Mouse (Mus musculus) embryonic stem cell, embryonic (primary cell): Measurements from ENCODE around the gene Armc6.
"Not testable (repeated sequence)": the region's sequence is repeated elsewhere in the genome, so short reads cannot be mapped to it uniquely, and the experiment has no call there.

Source experiments
- CTCF ChIA-PET, 4 experiments: fragments of 300-600 bp in 2 of 4; fragments of 350-600 bp in 2 of 4; sonication (Branson Sonifier 250); formaldehyde crosslinking; loops; one replicate each; lab custom pipeline; 2022; ENCODE audit warnings: inconsistent platforms in 2 of 4; lab: Charles Lee
- POLR2A ChIA-PET, 4 experiments: fragments of 300-600 bp in 2 of 4; fragments of 350-600 bp in 2 of 4; sonication (Branson Sonifier 250); formaldehyde crosslinking; loops; one replicate each; lab custom pipeline; 2022; ENCODE audit warnings: antibody characterized with exemption in 4 of 4, inconsistent platforms in 1 of 4; lab: Charles Lee

Armc6 gene

GRCm38 (mm10) chr8:70216161-70216560 is 18.1 kb downstream of the Armc6 start:
- POLR2A ChIA-PET: interaction anchor here in 3 of 4 experiments (0.7 to 1.0 kb wide), 3 partner anchors 63 to 162 kb away, joined by 3 to 4 read pairs (median 3); no protein-coding TSS in a partner anchor
- CTCF ChIA-PET: not testable (repeated sequence)

- ChIA-PET POLR2A (interaction anchor here in 1 of 4 experiments (1.0 kb wide), 1 partner anchor 62 kb away, joined by 3 read pairs; no protein-coding TSS in a partner anchor), CTCF (no interaction called here)
Measured at GRCm38 (mm10) chr8:70215092-70215491, 19.2 kb downstream of the Armc6 start.

GRCm38 (mm10) chr8:70214411-70214810 is 19.9 kb downstream of the Armc6 start:
- CTCF ChIA-PET: interaction anchor here in 1 of 4 experiments (0.6 kb wide), 1 partner anchor 190 kb away, joined by 3 read pairs; no protein-coding TSS in a partner anchor
- POLR2A ChIA-PET: interaction anchor here in 2 of 4 experiments (0.6 to 2.7 kb wide), 3 partner anchors 9 to 64 kb away, joined by 3 to 21 read pairs (median 3); no protein-coding TSS in a partner anchor

GRCm38 (mm10) chr8:70212112-70213055 is 21.9 kb downstream of the Armc6 start, which contains the start of gene Slc25a42:
Gene Slc25a42, minus strand, starts transcription at chr8:70212305.
- POLR2A ChIA-PET: interaction anchor here (0.5 to 3.2 kb wide), 151 partner anchors 8 to 685 kb away, joined by 3 to 24 read pairs (median 4); partner anchors contain the start of genes Nr2c2ap (in 3 of the 4), Borcs8 (in 2 of the 4), Gatad2a (in 2 of the 4) and Jund (in 2 of the 4)

DNA sequence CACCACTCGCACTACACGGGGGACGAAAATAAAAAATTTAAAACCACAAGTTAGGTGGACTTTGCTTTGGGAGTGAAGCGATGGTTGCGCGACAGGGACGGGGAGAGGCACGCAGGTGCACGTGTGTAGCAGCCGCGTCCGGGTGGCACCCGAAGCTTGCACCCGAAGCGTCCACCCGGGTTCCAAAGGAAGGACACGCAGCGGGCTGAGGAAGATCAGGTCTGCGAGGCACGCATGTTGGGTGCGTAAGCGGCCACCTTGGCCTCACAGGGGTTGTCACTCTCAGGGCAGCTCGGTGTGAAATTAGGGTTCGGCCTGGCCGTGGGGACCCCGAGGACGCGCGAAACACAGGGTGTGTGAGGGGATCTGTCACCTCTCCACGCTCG is 22.5 kb downstream of the Armc6 start:
- ChIA-PET POLR2A (interaction anchor here (0.5 to 3.2 kb wide), 91 partner anchors 8 to 628 kb away, joined by 3 to 24 read pairs (median 5); partner anchors contain the start of genes Gatad2a (in 2 of the 4), Klhl26 (in 2 of the 4), Upf1 (in 2 of the 4) and Armc6 (in 1 of the 4)), CTCF (interaction anchor here (0.5 to 2.6 kb wide), 10 partner anchors 10 to 586 kb away, joined by 3 to 21 read pairs (median 4); partner anchors contain the start of gene Zfp868 (in 1 of the 4))

More at GRCm38 (mm10) chr8:70212112-70213055, 21.9 kb downstream of the Armc6 start, which contains the start of gene Slc25a42:
- CTCF ChIA-PET: interaction anchor here in 3 of 4 experiments (0.5 to 2.6 kb wide), 19 partner anchors 9 to 652 kb away, joined by 3 to 21 read pairs (median 4); partner anchors contain the start of genes Tmem161a (in 1 of the 3) and Zfp868 (in 1 of the 3)

DNA sequence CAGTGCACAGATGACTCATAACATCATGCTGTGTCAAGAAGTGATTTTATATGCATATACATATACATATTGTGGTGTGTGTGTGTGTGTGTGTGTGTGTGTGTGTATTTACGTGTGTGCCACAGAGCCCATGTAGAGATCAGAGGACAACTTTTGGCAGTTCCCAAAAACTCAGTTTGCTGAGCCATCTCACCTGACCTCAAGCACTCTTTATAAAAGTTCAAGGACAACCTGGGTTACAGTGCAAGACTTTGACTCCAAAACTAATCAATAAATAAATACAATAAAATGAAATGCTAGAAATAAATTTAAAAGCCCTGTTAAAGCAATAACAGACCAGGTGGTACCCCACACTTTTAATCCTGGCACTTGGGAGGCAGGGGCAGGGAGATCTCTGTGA is 23.0 kb downstream of the Armc6 start:
- POLR2A ChIA-PET: interaction anchor here (0.6 to 3.2 kb wide), 23 partner anchors 8 to 462 kb away, joined by 3 to 24 read pairs (median 6); partner anchors contain the start of genes Gatad2a (in 1 of the 4), Hapln4 (in 1 of the 4), Tm6sf2 (in 1 of the 4) and Tmem161a (in 1 of the 4)
- CTCF ChIA-PET: interaction anchor here in 3 of 4 experiments (0.5 to 2.6 kb wide), 6 partner anchors 11 to 433 kb away, joined by 3 to 21 read pairs (median 4); no protein-coding TSS in a partner anchor

- CTCF ChIA-PET: interaction anchor here in 3 of 4 experiments (0.6 to 1.4 kb wide), 10 partner anchors 10 to 391 kb away, joined by 3 to 5 read pairs (median 3); no protein-coding TSS in a partner anchor
- POLR2A ChIA-PET: interaction anchor here in 3 of 4 experiments (0.6 to 3.2 kb wide), 14 partner anchors 10 to 1358 kb away, joined by 3 to 24 read pairs (median 3); partner anchors contain the start of genes Tm6sf2 (in 1 of the 3), Tmem161a (in 1 of the 3) and Zfp868 (in 1 of the 3)
Measured at GRCm38 (mm10) chr8:70210538-70210937, 23.7 kb downstream of the Armc6 start.

- CTCF ChIA-PET: interaction anchor here in 2 of 4 experiments (0.9 to 1.3 kb wide), 4 partner anchors 11 to 42 kb away, joined by 3 to 7 read pairs (median 4); no protein-coding TSS in a partner anchor
- POLR2A ChIA-PET: interaction anchor here in 2 of 4 experiments (0.9 to 1.3 kb wide), 7 partner anchors 8 to 166 kb away, joined by 3 read pairs; partner anchors contain the start of gene Tmem161a (in 1 of the 2)
Measured at GRCm38 (mm10) chr8:70208130-70208529, 26.1 kb downstream of the Armc6 start.

GRCm38 (mm10) chr8:70204757-70205156 is 29.5 kb downstream of the Armc6 start:
- CTCF ChIA-PET: no interaction called here

GRCm38 (mm10) chr8:70203072-70203471 is 31.2 kb downstream of the Armc6 start:
- CTCF ChIA-PET: interaction anchor here in 2 of 4 experiments (0.6 to 1.1 kb wide), 4 partner anchors 10 to 202 kb away, joined by 3 to 4 read pairs (median 3); partner anchors contain the start of genes Slc25a42 (in 1 of the 2) and Tm6sf2 (in 1 of the 2)
- POLR2A ChIA-PET: interaction anchor here in 2 of 4 experiments (0.6 to 2.4 kb wide), 4 partner anchors 9 to 1068 kb away, joined by 3 to 13 read pairs (median 6); partner anchors contain the start of gene Slc25a42 (in 2 of the 2)

More at GRCm38 (mm10) chr8:70204757-70205156, 29.5 kb downstream of the Armc6 start:
- POLR2A ChIA-PET: no interaction called here

GRCm38 (mm10) chr8:70201417-70201816 is 32.8 kb downstream of the Armc6 start:
- ChIA-PET CTCF (no interaction called here), POLR2A (interaction anchor here in 1 of 4 experiments (4.0 kb wide), 1 partner anchor 11 kb away, joined by 15 read pairs; the partner anchor contains the start of gene Slc25a42)

- ChIA-PET CTCF (interaction anchor here (0.6 to 2.7 kb wide), 6 partner anchors 10 to 53 kb away, joined by 3 to 12 read pairs (median 4); partner anchors contain the start of gene Slc25a42 (in 2 of the 4)), POLR2A (interaction anchor here in 2 of 4 experiments (0.6 to 4.0 kb wide), 6 partner anchors 8 to 37 kb away, joined by 3 to 15 read pairs (median 4); partner anchors contain the start of gene Slc25a42 (in 2 of the 2))
Measured at GRCm38 (mm10) chr8:70200098-70200681, 34.1 kb downstream of the Armc6 start.

DNA sequence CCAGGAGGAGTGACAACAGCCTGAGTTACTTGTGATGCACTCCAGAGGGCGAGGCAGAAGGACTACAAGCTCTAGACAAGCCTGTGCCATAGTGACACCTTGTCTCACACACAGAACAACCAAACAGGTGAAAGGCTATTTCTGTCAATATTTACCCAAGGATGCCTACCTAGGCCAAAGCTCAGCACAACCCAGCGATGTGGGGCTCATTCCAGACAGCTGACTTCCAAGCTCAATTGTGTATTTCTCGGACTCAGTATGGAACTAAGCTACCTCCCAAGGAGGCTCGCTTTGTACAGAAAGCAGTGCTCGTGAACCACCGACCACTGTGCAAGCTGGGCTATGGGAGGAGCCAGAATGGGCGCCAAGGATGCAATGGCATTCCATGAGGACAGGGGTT is 36.7 kb downstream of the Armc6 start:
- CTCF ChIA-PET: interaction anchor here in 3 of 4 experiments (0.8 to 1.1 kb wide), 5 partner anchors 10 to 196 kb away, joined by 3 to 4 read pairs (median 4); no protein-coding TSS in a partner anchor
- POLR2A ChIA-PET: interaction anchor here in 3 of 4 experiments (0.6 to 4.0 kb wide), 7 partner anchors 11 to 299 kb away, joined by 3 to 15 read pairs (median 3); partner anchors contain the start of gene Slc25a42 (in 1 of the 3)

DNA sequence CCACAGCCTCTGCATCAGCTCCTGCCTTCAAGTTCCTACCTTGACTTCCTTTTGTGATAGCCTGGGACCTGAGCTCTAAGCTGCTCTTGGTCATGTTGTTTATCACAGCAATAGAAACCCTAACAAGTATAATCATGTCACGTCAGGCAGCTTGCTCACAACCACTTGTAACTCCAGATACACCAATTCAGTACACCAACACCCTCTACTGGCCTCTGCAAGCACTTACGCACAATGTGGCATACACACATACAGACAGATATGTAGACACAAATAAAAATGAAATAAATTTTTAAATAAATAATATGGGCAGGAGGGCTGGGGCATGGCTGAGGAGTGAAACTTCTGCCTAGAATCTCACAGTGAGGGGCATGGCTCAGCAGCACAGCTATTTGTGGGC is 38.5 kb downstream of the Armc6 start:
- POLR2A ChIA-PET: interaction anchor here in 3 of 4 experiments (0.6 to 1.5 kb wide), 7 partner anchors 11 to 986 kb away, joined by 3 to 7 read pairs (median 3); partner anchors contain the start of gene Slc25a42 (in 2 of the 3)

DNA sequence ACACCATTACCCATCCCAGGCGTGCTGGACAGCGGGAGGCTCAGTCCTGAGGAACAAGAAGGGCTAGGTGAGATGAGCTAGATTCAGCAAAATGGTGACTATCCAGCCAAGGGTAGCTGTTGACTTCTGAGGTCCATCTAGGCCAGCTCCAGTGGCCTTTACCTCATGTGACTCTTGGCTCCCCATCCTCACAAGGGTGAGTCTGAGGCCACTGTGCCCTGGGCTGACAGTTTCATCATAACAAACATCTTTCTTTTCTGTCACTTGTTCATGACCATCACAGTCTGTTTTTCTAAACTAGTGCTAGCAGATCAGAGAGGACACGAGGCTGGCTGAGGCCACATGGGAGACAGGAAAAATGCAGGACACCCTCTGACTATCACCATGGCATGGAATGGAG is 40.1 kb downstream of the Armc6 start:
- POLR2A ChIA-PET: interaction anchor here in 2 of 4 experiments (0.9 to 1.9 kb wide), 5 partner anchors 9 to 42 kb away, joined by 3 to 6 read pairs (median 5); partner anchors contain the start of gene Slc25a42 (in 1 of the 2)
- CTCF ChIA-PET: interaction anchor here in 3 of 4 experiments (0.5 to 1.1 kb wide), 4 partner anchors 11 to 106 kb away, joined by 3 to 8 read pairs (median 3); no protein-coding TSS in a partner anchor

More for the DNA sequence above, 38.5 kb downstream of the Armc6 start:
- CTCF ChIA-PET: interaction anchor here in 3 of 4 experiments (0.6 to 1.4 kb wide), 8 partner anchors 13 to 129 kb away, joined by 3 to 7 read pairs (median 4); partner anchors contain the start of genes Slc25a42 (in 1 of the 3) and Tm6sf2 (in 1 of the 3)

DNA sequence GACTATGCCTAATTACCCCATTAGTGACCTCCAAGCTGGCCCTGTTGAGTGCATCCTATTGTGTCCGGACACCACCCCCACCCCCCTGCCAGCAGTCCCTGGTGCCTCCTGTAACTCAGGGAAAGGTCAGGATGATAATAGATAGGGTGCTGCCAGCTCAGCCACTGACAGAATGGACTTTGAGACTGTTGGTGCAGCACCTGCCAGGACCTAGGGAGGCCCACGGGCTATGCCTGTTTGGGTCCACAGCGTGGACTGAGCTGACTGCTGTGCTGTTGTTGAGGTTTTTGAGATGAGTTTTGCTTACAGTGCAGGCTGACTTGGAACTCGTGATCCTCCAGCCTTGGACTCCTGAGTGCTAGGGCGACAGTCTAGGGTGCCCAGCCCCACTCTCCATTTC is 41.0 kb downstream of the Armc6 start:
- CTCF ChIA-PET: interaction anchor here in 1 of 4 experiments (0.6 kb wide), 1 partner anchor 163 kb away, joined by 4 read pairs; no protein-coding TSS in a partner anchor
- POLR2A ChIA-PET: interaction anchor here in 2 of 4 experiments (0.9 to 1.9 kb wide), 3 partner anchors 10 to 49 kb away, joined by 3 to 5 read pairs (median 4); partner anchors contain the start of gene Slc25a42 (in 1 of the 2)
